Mouse (Mus musculus) cerebellum, adult 9-10 months (tissue): ENCODE data around the gene Fcrlb.
"Not testable (repeated sequence)": the region's sequence is repeated elsewhere in the genome, so short reads cannot be mapped to it uniquely, and the experiment has no call there.

Experiments
- DNase-seq: peaks from one replicate; pipeline ENCODE4 v3.0.0; 2022

Gene Fcrlb

DNA sequence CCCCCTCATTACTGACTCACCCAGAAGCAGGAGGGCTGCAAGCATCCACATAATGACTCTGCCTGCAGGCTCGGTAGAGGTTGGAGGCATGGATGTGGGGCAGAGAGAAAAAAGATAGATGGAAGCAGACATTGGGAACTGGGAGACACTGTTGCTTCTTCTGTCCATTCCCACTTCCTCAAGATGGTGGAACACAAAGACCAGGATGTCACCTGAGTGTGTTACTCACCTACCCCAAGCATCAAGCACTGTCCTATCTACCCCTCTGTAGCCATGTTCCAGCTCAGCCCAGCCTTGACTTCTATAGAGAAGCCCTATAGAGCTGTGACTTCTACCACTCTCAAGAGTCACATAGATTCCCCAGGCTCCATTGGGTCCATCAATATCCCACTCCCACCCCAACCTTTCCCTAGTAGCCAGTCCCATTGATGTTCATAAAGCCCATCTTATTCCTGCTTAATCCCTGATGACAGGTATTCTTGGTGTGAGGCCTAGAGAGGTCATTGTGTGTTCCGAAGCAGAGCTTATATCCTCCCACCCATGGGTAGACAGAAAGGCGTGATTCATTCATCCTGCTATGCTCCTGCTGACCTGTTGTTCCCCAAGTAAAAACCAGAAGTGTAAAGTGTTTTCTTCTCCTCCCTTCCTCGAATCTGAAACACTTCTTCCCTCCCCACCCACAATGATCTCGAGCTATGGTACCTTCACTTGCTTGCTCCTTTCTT, at the start of gene Fcrlb:
TSS of gene Fcrlb (minus strand) at position 51 of the 725 bp plus-strand sequence.
- no peak for DNase-seq

DNA sequence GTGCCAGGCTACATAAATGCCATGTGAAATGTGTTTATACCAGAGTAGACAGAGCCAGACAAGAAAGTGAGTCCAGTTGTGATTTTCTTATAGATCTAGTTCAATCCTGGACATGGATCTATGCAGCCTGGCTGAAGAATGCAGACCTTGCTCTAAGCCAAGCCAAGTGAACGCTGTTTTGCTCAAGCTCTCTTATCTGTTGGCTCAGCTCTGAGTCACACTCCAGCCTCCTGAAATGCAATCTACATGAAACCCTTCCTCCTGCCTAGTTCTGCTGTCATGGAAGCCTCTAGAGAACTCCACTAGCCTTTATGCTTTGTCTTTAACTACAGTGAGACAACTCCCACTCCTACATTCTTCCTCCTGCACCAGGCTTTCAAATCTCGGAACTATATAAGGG, 49.6 kb upstream of the Fcrlb start:
- DNase-seq = no peak

DNA sequence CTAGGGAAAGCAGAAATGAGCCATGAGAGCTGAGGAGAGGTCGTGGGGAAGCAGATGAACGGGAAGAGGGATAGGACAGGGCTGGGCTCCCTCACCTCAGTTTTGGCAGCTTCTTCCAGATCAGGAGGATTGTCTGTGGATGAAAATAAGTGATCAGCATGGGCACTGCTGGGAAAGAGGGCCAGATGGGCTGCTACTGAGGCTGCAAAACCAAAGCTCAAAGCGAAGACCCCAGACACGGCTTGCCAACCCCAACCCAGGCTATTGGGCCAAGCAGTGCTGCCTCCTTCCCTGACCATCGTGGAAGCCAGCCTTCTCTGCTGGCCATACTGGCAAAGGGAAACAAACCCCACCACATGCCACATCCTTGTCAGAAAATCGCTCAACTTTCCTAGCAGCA, 48.4 kb upstream of the Fcrlb start:
- DNase-seq = no peak

DNA sequence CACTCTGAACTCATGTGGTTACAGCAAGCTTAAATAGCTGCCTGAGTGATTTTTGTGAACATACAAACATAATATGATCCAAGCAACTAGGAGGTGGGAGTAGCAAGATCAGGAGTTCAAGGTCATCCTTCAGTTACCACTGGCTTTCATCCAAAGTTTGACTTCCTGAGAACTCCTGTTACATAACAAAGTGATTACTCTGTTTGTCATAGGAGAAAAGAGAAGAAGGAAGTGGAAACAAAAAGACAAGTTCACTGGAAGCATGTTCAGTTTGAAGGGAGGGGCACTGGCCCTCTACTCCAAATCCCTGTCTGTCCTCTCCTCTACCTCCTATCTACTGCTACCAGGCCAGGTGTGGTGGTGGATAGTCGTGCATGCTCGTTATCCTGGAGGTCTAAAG, 47.0 kb upstream of the Fcrlb start:
- no peak for DNase-seq

DNA sequence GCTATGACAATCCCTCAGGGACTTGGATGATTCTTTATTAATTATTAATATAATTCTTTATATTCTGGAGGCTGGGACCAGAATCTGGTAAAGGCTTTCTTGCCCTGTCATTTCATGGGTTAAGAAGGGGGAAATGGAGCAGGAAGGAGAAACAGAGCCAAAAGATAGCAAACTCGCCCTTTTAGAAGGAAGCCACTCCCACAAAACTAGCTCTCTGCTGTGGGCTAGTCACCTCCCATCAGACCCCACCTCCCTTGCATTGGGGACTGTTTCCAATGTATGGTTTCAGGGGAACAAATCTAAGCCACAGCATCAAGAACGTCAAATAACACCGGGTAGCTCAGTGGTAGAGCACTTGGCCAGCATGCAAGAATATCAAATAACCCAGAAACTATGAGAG, 45.5 kb upstream of the Fcrlb start:
- no peak for DNase-seq

DNA sequence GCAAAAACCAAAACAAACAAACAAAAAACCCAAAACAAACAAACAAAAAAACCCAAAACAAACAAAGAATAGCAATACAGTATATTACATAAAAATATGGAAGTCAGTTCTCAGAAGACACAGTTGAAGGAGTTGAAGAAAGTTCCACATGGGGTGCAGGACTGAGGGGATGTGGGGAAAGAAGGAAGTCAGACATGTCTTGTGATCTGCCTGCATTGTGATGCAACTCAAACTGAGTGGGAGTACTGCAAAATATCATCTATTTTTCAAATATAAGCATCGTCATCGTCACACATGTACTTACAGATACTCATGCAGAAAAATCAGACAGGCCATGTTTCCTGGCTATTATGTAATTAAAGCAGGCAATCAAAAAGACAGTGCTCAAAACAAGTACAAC, 40.5 kb upstream of the Fcrlb start:
- no peak for DNase-seq

DNA sequence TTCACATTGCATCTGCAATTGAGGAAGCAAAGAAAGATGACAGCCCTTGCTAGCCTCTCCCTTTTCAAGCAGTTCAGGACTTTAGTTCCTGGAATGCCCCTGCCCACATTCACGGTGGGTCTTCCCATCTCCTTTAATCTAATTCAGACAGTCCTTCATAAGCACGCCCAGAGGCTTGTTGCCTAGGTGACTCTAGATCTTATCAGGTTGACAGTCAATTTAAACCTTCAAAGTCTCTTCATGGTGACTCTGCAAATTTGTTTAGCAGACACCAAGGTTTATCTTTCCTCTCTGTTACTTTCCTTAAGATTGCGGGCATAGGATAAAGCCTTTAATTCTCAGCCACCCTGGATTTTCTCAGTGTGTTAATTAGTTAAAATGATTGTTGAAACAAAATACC, 38.0 kb upstream of the Fcrlb start:
- no peak for DNase-seq

DNA sequence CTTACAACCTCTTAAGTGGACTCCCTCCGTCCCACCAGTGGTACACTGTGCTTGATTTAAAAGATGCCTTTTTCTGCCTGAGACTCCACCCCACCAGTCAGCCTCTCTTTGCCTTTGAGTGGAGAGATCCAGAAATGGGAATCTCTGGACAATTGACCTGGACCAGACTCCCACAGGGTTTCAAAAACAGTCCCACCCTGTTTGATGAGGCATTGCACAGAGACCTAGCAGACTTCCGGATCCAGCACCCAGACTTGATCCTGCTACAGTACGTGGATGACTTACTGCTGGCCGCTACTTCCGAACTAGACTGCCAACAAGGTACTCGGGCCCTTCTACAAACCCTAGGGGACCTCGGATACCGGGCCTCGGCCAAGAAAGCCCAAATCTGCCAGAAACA, 32.2 kb upstream of the Fcrlb start:
- not testable (repeated sequence) for DNase-seq

DNA sequence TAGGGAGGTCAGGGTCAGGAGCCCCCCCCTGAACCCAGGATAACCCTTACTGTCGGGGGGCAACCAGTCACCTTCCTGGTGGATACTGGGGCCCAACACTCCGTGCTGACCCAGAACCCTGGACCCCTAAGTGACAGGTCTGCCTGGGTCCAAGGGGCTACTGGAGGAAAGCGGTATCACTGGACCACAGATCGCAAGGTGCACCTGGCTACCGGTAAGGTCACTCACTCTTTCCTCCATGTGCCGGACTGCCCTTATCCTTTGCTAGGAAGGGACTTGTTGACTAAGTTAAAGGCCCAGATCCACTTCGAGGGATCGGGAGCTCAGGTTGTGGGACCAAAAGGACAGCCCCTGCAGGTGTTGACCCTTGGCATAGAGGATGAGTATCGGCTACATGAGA, 31.4 kb upstream of the Fcrlb start:
- DNase-seq = not testable (repeated sequence)

DNA sequence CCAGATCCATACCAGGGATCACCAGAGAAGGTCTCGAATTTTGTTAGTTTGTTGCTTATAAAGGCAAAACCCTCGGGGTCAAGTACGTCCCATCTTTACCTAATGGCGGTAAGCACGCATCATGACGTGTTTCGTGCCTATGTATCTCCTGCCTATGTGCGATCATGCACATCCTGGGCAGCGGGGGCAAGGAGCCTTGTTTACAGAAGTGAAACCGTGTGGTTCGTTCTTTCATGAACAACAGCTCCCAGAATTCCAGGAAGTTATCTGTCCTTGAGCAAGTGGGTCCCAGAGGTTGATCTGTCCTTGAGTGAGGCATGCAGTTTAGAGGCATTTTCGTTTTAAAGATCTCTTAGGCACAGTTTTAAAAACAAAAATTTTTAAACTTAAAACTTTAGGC, 26.5 kb upstream of the Fcrlb start:
- no peak for DNase-seq

DNA sequence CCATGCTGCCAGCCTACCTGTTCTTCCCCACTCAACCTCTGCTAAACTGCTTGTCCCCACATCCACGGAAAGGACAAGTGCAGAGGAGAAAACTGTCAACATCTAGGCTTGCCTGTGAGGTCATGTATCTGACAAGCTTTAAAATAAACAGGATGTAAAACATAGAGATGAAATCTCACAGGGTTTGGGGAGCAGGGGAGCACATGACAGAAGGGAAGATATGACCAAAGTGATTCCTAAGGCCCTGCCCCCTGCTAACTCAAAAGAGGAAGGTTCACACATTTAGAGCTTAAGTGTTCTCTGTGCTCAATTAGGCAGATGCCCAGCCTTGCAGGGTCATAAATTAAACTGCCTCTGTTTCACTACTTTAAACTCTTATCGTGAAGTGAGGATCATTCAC, 21.6 kb upstream of the Fcrlb start:
- DNase-seq = no peak

DNA sequence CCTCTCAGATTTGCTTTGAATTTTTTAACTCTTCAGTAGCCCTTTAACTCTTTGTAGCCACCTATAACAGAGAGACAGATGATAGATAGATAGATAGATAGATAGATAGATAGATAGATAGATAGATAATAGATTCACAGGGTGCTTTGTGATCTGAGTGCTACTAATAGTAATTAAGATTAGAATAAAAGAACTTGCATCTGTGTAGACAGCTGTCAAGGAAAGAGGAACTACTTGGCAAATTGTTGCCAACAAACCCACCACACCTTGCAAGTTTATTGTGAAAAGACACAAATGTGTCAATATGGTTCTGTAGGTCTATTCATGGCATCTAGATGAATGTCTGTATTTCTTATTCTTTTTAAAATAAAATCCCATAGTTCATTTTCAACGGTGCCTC, 21.2 kb upstream of the Fcrlb start:
- no peak for DNase-seq

DNA sequence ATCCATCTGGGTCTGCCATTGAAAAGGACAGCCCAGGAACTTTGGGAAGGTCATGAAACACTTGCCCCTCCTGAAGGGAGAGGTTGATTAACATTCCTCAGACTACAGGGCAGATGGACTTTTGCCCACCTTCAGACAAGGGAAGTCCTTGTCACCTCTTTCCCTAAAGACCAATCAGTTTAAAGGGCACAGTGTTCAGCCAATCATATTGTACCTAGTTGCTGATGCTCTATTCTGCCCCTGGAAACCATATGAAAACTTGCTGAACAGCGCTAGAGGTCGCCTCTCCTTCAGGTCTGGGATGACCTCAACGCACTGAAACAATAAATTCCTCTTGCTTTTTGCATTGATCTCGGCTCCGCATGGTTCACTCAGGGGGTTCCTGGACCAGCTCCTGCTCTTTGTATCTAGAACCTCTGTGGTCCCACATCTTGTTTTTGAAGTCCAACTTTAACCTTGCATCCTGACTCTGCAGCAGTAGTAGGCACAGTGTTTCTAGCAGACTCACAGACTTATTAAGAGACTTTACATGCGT, 20.7 kb upstream of the Fcrlb start:
- DNase-seq = no peak

DNA sequence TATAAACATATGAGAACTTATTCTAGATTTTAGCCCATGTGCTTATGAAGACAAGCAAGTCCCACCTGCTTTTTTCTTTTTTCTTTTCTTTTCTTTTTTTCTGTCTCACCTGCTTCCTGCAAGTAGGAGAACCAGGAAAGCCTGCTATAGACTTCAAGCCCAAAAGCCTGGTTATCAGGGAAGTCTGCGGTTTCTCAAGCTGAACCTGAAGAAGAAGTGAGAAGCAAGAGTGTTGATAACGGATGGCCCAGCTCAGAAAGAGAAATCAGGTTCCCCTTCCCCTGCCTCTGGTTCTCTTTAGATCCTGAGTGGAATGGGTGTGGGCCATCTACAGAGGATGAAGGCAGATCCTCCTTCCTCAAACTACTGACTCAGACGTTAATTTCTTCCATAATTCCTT, 19.3 kb upstream of the Fcrlb start:
- no peak for DNase-seq

DNA sequence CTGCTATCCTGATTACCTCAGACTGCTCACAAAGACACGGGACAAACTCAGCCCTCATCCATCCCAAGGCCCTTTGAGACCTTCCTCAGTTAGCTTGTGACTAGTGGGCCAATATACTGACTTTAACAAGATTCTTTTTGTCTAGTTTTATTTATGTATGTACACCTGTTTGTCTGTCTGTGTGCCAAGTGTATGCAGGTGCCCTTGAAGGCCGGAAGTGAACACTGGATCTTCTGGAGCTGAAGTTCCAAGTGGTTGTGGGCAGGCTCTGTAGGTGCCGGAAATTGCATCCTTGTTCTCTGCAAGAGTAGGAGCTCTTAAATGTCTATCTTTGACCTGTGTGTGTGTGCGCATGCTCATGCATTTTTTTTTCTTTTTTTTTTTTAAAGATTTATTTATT, 16.5 kb upstream of the Fcrlb start:
- DNase-seq = no peak

DNA sequence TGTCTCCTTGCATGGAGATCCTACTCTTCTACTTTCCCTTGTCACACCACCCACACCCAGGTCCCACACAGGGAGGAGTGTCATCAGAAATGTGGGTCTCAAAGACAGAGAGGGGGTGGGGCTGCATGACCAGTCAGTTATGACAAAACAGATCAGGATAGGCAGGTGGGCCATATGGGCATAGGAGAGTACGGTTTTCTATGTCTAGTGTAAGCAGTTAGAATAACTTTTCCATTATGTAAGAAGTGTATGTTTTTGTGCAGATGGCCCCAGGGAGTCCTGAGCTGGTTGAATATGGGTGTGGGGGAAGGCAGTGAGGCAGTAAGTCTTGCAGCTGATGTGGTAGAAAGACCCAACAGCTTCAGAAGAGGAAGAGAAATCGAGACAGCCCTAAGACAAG, 15.7 kb upstream of the Fcrlb start:
- DNase-seq = no peak

DNA sequence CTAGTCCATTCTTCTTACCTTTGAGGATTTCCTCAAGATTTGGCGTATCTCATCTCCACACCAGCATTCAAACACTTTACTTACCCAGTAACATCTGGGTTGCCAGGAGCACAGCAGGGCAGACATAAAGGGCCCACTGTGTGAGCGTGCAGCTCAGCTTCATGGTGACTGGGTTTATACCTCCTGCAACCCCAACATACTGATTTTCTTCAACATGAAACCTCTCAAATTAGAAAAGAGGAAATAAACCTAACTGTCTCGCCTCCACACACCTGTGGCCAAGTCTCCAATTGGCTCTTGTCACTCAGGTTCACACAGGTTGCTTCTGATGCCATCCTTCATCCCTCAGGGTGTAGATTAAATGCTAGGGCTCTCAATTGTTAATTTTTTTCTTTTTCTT, 14.6 kb upstream of the Fcrlb start, which contains the start of gene Fcrla:
TSS of gene Fcrla (minus strand) at position 206 of the 400 bp plus-strand sequence.
- no peak for DNase-seq

DNA sequence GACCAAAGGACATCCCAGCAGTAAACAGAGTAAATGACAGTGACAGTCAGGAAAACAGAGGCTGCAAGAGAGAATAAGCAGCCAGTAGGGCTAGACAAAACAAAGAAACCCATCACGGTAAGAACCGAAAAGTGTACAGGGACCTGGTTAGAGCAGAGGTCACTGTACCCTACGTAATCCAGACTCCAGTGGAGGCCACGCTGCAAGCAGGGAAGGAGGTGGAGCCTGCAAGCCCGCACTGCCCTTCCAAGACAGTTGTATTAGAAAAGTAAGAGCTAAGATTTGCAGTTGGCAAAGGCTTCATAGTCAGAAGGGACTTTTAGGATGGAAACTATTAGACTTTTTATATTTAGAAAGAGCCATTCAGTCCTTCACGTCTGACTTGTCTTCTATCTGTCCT, 14.2 kb upstream of the Fcrlb start:
- no peak for DNase-seq

DNA sequence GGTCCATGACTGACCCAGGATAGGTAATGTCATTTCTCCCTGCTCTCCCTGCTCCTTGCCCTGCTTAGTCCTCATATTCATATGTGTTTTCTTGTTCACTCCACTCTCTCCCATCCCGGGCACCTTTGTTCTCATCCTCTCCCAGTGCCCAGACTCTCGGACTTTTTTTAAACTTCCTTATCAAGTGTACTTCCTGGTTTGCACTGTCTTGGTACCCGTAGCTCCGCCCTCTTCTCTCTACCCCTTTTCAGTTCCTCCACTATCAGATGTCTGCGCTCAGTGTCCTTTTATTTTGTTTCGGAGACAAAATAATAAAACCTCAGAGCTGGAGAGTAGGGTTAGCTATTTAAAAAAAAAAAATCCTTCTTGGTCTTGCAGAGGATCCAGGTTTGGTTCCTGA, 11.7 kb upstream of the Fcrlb start:
- no peak for DNase-seq

DNA sequence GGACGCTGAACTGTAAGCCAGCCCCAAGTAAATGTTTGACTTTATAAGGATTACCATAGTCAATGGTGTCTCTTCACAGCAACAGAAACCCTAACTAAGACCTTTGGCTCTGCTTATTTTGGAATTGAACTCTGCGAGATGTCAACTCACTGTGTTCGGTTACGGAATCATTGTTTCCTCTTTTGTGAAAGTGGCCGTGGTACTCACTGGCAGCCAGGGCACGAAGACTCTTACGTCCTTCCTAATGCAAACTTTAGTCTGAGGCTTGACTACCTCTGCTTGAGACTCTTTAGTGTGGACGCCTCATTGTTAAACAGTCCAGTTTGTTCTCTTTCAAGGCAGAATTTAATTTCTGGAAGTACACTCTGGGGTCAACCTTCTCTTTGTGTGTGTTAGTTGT, 6.6 kb upstream of the Fcrlb start:
- no peak for DNase-seq

DNA sequence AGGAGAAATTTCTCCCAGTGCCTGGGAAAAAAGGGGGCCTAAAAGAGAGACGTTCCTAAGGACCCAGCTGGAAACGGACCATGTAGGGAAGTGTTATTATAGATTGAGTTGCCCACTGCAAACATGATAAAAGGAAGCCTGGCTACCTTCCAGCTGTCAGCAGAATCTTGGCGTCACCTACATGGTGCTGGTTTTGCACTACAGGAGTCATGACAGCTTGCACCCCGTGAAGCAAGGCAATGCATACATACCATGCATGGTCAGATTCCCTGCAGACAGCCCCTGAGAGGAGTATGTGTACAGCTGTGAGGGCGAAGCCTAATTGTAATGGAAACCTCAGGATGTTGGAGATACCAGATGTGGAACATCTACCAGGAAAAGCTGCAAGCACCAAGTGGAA, 2.9 kb upstream of the Fcrlb start:
- no peak for DNase-seq

DNA sequence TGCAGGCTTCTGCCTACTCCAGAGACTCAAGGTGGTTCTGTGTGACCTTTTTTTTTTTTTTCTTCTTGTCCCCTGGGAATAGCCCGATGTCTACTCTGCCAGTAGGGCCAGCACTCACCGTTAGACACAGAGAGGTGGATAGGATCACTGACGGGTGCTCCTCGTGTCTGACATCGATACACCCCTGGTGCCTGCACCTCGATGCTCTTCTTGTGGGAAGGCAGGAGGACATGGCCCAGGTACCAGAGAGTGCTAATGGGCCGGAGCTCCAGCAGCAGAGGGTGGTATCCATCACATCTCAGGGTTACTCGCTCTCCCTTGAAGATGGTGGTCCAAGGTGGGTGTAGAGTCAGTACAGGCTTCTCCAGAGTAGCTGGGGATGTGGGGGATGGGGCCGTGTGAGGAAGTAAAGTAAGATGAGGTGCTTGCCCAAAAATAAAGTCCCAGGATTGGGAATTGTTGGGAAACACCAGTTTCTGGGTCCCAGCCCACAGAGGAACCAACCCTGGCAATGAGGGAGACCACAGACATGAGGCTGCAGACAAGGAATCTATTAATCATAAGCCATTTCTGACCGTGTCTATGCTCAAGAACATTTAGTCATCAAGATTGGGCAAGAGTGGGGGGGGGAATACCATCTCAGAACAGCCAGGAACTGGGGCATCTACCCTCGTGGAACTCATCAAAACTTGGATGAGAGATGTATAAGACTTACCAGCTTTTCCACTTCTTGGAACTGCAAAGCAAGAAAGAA, 657 bp downstream of the Fcrlb start:
- DNase-seq = no peak

DNA sequence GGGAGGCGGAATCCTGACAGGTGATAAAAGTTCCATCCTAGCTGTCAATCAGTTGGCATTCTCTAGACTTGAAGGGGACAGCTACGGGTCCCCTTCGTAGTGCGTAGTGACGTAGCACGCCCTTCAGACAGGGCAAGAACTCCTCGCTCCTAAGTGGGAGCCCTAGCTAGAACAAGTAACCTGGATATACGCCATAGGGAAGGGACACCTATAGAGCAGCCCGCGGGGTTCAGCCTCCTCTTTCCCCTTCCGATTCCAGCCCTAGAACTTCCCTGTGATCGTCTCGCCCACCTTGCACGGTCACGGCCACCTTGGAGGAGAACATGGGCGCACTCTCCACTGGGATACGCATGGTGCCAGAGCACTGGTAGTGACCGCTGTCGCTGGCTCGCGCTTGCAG, 4.4 kb downstream of the Fcrlb start:
- peak; percentile 57 for DNase-seq

DNA sequence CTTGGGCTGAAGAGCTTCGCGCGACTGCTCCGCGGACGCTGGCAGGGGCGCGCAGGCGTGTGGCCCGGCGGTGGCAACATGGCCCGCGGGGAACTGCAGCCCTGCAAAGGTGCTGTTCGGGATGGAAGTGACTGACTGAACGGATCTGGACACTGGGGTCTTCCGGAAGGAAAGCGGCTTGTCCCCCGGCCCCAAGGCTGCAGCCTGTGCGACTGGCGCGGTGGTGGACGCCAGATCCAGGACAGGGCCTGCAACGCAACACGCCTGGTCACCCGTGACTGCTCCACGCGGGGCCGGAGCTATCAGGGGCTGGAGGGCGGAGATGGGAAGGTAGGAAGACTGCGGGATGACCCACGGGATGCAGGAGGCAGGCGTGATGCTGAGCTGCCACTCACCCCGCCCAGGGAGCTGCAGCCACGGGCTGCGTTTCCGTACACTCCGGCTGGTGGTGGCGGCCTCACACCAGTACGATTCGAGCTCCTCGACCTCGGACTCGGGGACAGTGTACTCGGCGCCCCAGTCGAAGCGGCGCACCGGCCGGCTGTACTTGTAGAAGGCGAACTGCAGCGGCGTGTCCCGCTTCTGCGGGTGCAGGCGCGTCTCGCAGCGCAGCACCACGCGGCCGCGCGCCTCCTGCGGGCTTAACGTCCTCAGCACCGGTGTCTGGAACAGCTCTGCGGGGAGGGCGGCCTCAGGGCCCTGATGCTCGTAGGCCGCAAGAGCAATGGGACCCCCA, 5.1 kb downstream of the Fcrlb start:
- DNase-seq = peak; percentile 60
